Mouse (Mus musculus): Measurements from ENCODE around the gene Dcp1a.
"Not testable (repeated sequence)": the region's sequence is repeated elsewhere in the genome, so short reads cannot be mapped to it uniquely, and the experiment has no call there.

Gene Dcp1a

DNA sequence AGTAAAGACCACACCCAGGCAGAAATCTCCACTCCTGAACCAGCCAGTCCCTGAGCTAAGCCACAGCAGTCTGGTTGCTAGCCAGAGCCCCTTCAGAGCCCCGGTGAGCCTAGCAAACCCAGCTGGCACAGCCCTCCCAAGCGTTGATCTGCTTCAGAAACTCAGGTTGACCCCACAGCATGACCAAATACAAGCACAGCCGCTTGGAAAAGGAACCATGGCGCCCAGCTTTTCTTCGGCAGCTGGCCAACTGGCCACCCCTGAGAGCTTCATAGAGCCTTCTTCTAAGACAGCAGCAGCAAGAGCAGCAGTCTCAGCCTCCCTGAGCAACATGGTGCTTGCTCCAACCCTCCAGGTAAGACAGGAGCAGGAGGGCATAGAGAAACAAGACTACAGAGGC, 40.0 kb downstream of the Dcp1a start:
- DNase-seq (ENCODE audit: low spot score): no peak

DNA sequence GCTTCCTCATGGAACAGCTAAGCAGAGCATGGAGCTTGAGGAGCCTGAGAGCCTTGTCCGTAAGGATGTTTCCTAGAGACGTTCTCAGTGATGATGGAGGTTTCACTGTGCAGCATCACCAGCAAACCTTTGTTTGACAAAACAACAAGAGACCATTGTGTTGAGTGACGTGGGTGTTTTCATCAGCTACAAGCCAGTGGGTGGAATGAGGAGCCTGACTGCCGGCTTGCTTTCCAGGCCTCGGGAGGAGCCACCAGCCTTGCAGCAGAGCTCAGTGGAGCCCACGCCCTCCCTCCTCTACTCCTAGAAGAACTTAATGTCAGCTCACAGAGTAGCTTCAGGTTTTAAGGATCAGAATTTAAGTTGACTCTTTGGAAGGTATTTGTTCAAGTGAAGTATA, 44.0 kb downstream of the Dcp1a start:
- peak; percentile 31 for DNase-seq (ENCODE audit: low spot score)

- DNase-seq (ENCODE audit: low spot score): no peak
Observed at GRCm38 (mm10) chr14:30528392-30528791, 49.1 kb downstream of the Dcp1a start.

- DNase-seq (ENCODE audit: low spot score): no peak
Observed at GRCm38 (mm10) chr14:30528961-30529360, 49.6 kb downstream of the Dcp1a start.

DNA sequence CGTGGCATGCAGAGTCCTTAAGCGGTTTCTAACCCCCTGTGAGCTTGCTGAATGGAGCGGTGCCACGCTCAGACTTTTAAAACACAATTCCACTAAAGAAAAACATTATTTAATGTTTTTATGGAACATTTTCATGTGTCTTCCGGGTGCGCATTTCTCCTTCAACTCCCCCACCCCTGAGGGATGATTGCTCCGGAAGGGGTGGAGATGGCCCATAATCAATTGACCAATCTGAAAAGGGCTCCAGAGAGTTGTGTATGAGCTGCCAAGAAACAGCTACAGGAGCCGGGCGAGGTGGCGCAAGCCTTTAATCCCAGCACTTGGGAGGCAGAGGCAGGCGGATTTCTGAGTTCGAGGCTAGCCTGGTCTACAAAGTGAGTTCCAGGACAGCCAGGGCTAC, 50.1 kb downstream of the Dcp1a start:
- DNase-seq (ENCODE audit: low spot score): no peak

DNA sequence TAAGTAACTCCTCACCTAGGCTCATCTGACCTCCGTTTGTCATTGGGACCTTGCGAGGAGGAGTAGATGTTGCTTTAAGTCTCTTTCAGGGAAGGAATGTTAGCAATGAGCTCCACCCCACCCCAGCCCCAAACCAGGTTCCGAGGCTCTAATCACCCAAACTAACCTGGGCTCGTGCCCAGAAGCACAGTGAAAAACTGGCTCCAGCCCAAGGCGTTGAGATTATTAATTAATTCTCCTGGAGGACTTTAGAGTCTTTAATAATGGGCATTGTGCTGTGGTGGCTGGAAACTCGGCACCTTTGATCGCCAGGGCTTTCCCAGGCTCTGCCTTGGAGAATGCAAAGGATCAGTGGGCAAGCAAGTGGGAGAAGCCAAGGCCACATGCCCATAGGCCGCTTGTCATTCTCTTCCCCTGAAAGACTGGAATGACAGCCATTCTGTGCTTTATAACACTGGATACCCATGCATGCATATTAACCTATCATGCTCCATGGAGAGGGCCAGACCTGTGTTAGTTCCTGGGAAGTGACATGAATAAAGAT, 51.5 kb downstream of the Dcp1a start:
- DNase-seq (ENCODE audit: low spot score): no peak

GRCm38 (mm10) chr14:30531431-30531830, 52.1 kb downstream of the Dcp1a start:
- DNase-seq (ENCODE audit: low spot score): no peak

GRCm38 (mm10) chr14:30531896-30532295, 52.6 kb downstream of the Dcp1a start:
- DNase-seq (ENCODE audit: low spot score): no peak

DNA sequence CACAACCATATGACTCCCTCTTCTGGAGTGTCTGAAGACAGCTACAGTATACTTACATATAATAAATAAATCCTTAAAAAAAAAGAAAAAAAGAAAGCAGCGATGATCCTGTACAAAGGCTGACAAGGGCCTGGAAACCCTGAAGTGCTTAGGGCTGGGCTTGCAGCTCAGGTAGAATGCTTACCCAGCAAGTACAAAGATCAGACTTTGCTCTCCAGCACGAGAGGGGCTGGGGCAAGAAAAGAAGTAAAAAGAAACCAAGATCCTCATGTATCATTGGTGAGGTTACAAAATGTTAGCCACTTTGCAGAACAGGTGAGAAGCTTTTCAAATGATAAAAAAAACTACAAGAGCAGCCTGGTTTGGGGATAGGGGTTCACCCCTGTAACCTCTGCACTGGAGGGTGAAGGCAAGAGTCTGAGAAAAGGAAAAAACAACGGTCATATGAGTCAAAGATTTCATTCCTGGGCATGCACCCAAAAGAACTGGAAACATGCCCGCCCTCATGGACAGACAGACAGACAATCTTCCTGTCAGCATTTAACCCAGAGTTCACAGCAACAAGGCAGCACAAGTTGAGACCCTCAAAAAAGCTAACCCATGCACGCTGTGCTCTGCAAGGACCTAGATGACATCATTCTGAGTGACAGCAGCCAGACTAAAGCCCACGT, 54.6 kb downstream of the Dcp1a start:
- DNase-seq (ENCODE audit: low spot score): no peak

- peak; percentile 59 for DNase-seq (ENCODE audit: low spot score)
Observed at GRCm38 (mm10) chr14:30541541-30541940, 62.2 kb downstream of the Dcp1a start.

- DNase-seq (ENCODE audit: low spot score): not testable (repeated sequence)
Observed at GRCm38 (mm10) chr14:30543331-30543730, 64.0 kb downstream of the Dcp1a start.

DNA sequence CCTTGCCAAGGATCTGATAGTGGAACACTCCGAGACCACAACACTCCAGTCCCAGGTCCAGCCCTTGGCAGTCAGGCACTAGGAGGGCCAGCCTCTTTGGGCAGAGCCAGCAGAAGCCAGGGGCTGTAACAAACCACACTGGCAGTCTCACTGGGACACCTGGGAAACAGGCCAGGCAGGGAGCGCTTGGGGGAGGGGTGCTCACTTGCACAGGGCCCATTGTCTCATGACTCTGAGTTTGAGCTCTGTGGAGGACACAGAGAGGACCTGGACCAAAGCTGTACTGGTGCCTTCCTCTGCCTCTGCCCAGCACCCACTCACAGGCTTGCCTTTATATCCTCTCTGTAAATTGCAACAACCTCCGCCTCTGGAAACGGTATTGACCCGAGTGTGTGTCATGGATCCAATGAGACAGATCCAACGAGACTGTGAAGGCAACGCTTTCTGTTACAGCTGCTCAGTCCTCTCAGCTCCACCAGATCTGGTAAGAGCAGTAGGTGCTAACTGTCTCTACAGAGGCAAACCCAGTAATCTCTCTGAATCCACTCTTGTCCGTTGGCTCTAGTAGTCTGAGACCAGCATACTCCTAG, 68.9 kb downstream of the Dcp1a start, which contains the start of gene Tkt:
Gene Tkt, plus strand, starts transcription at position 229 of the 590 bp plus-strand sequence.
- peak; percentile 82 for DNase-seq (ENCODE audit: low spot score)

GRCm38 (mm10) chr14:30548965-30549776, 69.8 kb downstream of the Dcp1a start:
- peak; percentile 86 for DNase-seq (ENCODE audit: low spot score)

- no peak for DNase-seq (ENCODE audit: low spot score)
Observed at GRCm38 (mm10) chr14:30549777-30550149, 70.4 kb downstream of the Dcp1a start.

GRCm38 (mm10) chr14:30550232-30551070, 71.1 kb downstream of the Dcp1a start:
- no peak for DNase-seq (ENCODE audit: low spot score)

DNA sequence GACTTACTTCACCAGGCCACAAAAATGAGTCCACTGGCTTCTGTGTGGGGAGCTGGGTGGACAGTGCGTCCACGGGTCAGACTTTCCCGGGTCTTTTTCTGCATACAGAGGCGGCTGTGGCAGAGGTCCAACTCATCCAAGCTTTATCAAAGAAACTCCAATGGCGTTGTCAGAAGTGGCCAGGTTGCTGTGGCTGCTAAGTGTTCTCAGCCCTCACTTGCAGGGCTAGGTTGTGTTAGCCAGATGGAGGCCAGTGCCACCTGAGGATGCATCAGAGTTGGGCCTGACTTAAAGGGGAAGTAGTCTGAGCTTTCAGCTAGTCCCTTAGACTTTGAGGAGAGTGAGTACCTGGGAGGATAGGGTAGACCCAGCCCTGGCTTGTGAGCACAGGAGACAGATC, 72.2 kb downstream of the Dcp1a start:
- no peak for DNase-seq (ENCODE audit: low spot score)

DNA sequence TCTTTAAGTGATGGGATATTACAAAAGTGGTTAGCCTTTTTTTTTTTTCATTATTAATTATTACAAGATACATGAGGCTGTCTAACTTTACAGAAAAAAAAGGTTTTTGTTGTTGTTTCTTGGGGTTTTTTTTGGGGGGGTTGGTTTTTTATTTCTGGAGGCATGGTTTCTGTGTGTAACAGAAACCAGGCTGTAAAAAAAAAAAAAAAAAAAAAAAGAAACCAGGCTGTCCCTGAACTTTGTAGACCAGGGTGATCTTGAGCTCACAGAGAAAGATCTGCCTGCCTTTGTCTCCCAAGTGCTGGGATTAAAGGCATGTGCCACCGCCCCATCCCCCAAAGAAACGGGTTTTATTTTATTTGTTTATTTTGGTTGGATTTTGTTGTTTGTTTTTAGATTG, 72.6 kb downstream of the Dcp1a start:
- DNase-seq (ENCODE audit: low spot score): no peak

DNA sequence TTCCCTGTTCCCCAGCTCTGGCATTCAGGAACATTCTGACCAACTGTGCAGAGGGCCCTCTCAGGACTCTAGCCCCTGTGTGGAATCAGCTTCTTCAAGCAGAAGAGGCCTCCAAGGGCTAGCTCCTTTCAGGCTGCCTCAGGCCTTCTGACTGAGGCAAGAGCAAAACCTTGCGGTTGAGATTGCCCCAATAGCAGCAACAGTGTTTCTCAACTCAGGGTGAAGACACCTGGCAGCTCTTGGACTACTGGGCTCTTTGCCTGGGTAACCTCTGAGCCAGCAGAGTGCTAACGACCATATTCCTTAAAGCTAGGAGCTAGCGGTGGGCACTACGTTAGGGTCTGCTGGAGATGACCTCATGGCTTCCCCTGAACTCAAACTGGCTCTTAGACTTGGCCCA, 73.8 kb downstream of the Dcp1a start:
- DNase-seq (ENCODE audit: low spot score): no peak

DNA sequence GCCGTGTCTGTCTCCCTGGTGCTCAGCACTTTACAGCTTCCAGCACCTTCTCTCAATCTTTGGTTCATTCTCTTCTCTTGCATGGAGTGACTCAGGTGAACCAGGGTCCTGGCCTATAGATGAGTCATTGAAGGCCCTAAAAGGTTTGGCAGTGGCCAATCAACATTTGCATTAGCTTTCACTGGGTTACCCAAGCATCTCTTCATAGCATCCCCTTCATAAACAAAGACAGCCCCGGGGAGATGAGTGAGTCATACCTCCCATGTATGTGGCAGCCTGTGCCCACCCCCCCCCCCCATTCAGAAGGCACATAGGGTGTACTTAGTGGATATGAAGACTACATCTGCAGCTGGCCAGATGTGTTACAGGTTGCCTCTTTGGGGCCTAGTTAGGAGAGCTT, 77.3 kb downstream of the Dcp1a start:
- DNase-seq (ENCODE audit: low spot score): no peak

DNA sequence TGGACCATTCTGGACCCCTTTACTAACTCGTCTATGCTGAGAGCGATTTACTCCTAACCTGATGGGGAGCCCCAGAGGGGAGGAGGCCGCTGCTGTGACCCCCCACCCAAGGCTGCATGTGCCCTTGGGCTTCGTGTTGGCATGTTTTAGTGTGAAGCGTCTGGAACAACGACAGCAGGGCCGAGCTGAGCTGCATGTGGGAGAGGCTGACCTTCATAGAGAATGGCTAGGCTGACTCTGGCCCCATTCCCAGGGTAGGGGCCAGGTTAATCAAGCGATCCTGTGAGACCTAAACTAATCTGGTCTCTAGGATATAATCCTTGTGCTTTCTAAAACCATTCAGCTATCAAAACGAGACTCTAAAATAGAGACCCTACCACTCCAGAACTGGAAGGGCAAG, 78.4 kb downstream of the Dcp1a start:
- no peak for DNase-seq (ENCODE audit: low spot score)

DNA sequence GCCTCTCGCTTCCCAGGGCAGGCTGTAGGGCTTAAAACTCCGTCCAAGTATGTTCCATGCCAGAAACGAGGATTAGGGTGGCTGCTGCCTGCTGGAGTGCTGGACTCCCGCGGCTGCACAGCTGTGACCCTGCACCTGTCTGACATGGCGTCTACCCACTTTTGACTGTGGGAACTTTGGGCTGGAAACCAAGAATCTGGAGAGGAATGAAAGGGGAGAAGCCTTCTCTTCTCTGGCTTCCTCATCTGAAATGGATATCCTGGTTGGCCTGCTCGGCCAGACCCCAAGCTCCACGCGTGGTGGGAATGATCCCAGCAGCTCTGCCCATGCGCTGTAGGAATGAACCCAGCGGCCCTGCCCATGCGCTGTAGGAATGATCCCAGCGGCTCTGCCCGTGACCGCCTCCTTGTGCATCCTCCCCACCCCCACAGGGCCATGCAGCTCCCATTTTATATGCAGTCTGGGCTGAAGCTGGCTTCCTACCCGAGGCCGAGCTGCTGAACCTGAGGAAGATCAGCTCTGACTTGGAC, 80.1 kb downstream of the Dcp1a start:
- no peak for DNase-seq (ENCODE audit: low spot score)

Measured in left cerebral cortex, adult 11 months (tissue).